Mouse (Mus musculus) liver, adult 2 months (tissue): Measurements from ENCODE around the gene Hist1h2ab. TPM values are rescaled to one million over a fixed set of nuclear protein-coding genes. Genes with fewer than 3 reads are reported as not detected.
A peak's percentile ranks its signal among the peaks of the same experiment; 100 is the strongest.
"Not testable (repeated sequence)": the region's sequence is repeated elsewhere in the genome, so short reads cannot be mapped to it uniquely, and the experiment has no call there.

Source experiments
- DNase-seq: peaks from one replicate; pipeline ENCODE4 v3.0.0-alpha.2; 2011; ENCODE audit warnings: low read depth, low spot score; ENCODE audit errors: extremely low read depth
- H3K27ac ChIP-seq: fragments of 200-500 bp; replicated peaks from 2 replicates; pipeline ENCODE4 v1.5.1; 2012; ENCODE audit warnings: low read depth, mild to moderate bottlenecking, control low read depth, inconsistent platforms, low read length; ENCODE audit not compliant: insufficient read depth
- H3K27me3 ChIP-seq: fragments of 200-500 bp; 2 replicates; pipeline ENCODE4 v1.6.1; 2012; ENCODE audit warnings: mild to moderate bottlenecking, moderate library complexity, low read length, inconsistent platforms; ENCODE audit not compliant: control insufficient read depth, insufficient read depth
- H3K36me3 ChIP-seq: fragments of 200-500 bp; 2 replicates; pipeline ENCODE4 v1.6.1; 2012; ENCODE audit warnings: low read length, inconsistent platforms; ENCODE audit not compliant: control insufficient read depth, insufficient read depth
- H3K4me1 ChIP-seq: fragments of 200-500 bp; 2 replicates; pipeline ENCODE4 v1.6.1; 2011; ENCODE audit warnings: low read length; ENCODE audit not compliant: control insufficient read depth, insufficient read depth
- H3K4me3 ChIP-seq: fragments of 200-500 bp; 2 replicates; pipeline ENCODE4 v1.5.1; 2011; ENCODE audit warnings: low read depth, mild to moderate bottlenecking, control low read depth, low read length, moderate library complexity; ENCODE audit not compliant: insufficient read depth
- H3K79me2 ChIP-seq: fragments of 200-500 bp; 2 replicates; pipeline ENCODE4 v1.6.1; 2012; ENCODE audit warnings: inconsistent platforms, mild to moderate bottlenecking, low read length, moderate library complexity; ENCODE audit not compliant: control insufficient read depth, insufficient read depth
- H3K9ac ChIP-seq: fragments of 200-500 bp; 2 replicates; pipeline ENCODE4 v1.6.1; 2012; ENCODE audit warnings: low read depth, mild to moderate bottlenecking, control low read depth, inconsistent platforms, low read length
- CTCF ChIP-seq: fragments of 200-500 bp; IDR thresholded peaks from 2 replicates; pipeline ENCODE4 v1.5.1; 2011; ENCODE audit warnings: low read depth, low read length, control low read depth
- POLR2A ChIP-seq: fragments of 200-500 bp; IDR thresholded peaks from 2 replicates; pipeline ENCODE4 v1.6.1; 2011; ENCODE audit warnings: low read length, control low read depth; ENCODE audit not compliant: insufficient read depth; ENCODE audit errors: extremely low read depth
- WGBS: fragments of 180-500 bp; shearing (Covaris S2); methylation state at CpG from one replicate; pipeline ENCODE4 v1.1.7; 2018; 5-methylcytosine and 5-hydroxymethylcytosine counted together
- polyA plus RNA-seq: library from polyadenylated mRNA; depleted of rRNA; stranded (reverse); fragments of >200 nt; gene quantifications from 2 replicates; pipeline ENCODE4 v1.2.3, GENCODE M21; 2012
- total RNA-seq: library from RNA; depleted of rRNA; stranded (reverse); fragments of >200 nt; gene quantifications from 2 replicates; pipeline ENCODE4 v1.2.3, GENCODE M21; 2014

The Hist1h2ab gene
- total and polyA plus RNA-seq, 2 experiments: 1.0 to 19.4 TPM

DNA sequence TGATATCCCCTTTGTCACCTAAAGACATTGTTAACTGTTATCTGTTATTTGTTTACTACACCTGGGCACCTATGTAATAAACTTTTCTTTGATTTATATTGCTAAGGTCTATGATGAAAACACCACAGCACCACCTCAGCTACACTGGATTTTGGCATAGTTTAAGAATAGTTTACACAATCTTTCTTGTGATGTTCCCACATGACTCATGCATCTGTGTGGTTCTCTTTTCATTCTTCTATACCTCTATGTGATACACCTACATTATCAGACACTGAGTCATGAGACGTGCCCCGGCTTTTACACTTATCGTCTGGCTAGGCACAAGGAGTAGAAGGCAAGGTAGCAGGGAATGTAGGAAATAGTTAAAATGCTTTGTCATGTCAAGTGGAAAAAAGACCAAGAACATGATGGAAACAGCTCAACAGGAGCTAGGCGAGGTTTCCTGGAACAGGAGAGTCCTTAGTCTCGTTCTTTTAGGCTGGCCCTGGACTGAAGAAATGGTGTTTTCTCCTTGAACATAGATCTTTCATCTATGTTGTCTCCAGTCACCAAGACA is 1.3 kb upstream of the Hist1h2ab start:
- DNase-seq: no peak
- 98% methylated on average over 5 of the region's 5 CpGs for WGBS
- Histone ChIP-seq H3K9ac (no peak overlapping the region), H3K4me1 (peaks cover 11% of the 10 kb centered on the region), H3K4me3 (no peak overlapping the region), H3K79me2 (no peaks in the 10 kb centered on the region), H3K27me3 (no peaks in the 10 kb centered on the region), H3K36me3 (no peaks in the 10 kb centered on the region), H3K27ac (no peak overlapping the region)
- TF ChIP-seq CTCF (no peak), POLR2A (no peak)

DNA sequence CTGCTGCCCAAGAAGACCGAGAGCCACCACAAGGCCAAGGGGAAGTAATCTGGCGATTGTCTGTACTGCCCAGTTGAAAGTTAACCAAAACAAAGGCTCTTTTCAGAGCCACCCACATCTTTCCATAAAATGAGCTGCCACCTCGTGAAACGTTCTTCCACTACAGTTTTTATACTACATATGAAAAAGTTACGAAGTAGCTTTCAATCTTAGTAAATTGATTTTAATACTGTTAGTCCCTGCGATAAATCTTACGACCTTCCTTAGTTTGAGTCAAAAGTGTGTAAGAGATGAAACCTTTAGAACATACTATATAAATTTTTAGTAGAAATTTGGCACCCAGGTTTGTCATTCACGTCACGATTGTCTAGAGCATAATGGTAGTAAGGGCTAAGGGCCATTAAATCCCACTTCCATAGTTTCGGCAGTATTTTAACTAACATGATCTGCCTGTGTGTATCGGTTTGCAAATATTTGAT is 591 bp downstream of the Hist1h2ab start:
- no peaks in the 10 kb centered on the region for H3K36me3 ChIP-seq
- no peak for DNase-seq
- TF ChIP-seq CTCF (no peak), POLR2A (no peak)
- 4% methylated on average over 11 of the region's 11 CpGs for WGBS
- H3K27me3 ChIP-seq: no peaks in the 10 kb centered on the region
- H3K9ac ChIP-seq: 0 out of 2 replicates have a peak overlapping the region, but pooled peaks have one; percentile 41
- peak overlapping the region; percentile 67; the same call in 1 of the 2 replicates for H3K27ac ChIP-seq
- H3K79me2 ChIP-seq: no peaks in the 10 kb centered on the region
- H3K4me3 ChIP-seq: peak overlapping the region; percentile 34; the same call in 1 of the 2 replicates
- H3K4me1 ChIP-seq: peaks cover 4% of the 10 kb centered on the region

DNA sequence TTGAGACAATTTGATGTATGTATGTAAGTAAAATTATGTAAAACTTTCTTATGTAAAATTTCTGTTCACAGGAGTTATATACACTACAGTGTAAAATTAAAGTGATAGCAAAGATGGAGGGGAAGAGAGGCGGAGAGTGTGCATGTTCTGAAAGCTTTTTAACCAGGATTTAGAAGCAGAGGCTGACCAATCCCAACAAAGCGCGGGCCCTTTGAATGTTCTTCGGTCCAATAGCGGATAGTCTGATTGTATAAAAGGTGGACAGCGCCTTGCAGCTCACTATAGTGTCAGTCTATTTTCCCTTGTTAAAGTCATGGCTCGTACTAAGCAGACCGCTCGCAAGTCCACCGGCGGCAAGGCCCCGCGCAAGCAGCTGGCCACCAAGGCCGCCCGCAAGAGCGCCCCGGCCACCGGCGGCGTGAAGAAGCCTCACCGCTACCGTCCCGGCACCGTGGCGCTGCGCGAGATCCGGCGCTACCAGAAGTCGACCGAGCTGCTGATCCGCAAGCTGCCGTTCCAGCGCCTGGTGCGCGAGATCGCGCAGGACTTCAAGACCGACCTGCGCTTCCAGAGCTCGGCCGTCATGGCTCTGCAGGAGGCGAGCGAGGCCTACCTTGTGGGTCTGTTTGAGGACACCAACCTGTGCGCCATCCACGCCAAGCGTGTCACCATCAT is 1.3 kb downstream of the Hist1h2ab start, which contains the start of gene Hist1h3b:
TSS of gene Hist1h3b (plus strand) at position 201 of the 675 bp plus-strand sequence.
- H3K27me3 ChIP-seq, H3K79me2 ChIP-seq, H3K4me1 ChIP-seq, H3K36me3 ChIP-seq: not testable (repeated sequence)
- Histone ChIP-seq H3K9ac (peak within 1 kb of the TSS; percentile 77), H3K27ac (peak within 1 kb of the TSS; percentile 96), H3K4me3 (peak within 1 kb of the TSS; percentile 67; the same call in 1 of the 2 replicates)
- DNase-seq: peak; percentile 86
- WGBS: 3% methylated on average over 20 of the region's 47 CpGs

DNA sequence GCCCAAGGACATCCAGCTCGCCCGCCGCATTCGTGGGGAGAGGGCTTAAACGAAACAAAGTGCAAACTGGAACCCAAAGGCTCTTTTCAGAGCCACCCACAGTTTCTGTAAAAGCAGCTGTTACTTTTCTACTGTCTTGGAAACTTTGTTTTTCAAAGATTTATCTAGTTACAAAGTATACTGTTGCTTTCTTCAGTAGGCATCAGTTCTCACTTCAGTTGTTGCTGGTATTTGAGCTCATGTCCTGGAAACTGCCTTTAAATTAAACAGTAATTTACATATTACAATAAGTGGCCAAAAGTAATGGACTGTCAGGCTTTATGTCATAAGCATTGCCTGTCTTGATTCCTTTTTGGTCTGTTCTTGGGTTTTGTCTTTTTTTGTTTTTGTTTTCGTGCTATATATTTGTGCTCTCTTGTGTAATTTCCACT is 1.8 kb downstream of the Hist1h2ab start:
- Histone ChIP-seq H3K36me3 (no peaks in the 10 kb centered on the region), H3K79me2 (no peaks in the 10 kb centered on the region), H3K27ac (no peak overlapping the region), H3K4me3 (no peak overlapping the region), H3K4me1 (peaks cover 4% of the 10 kb centered on the region), H3K27me3 (no peaks in the 10 kb centered on the region), H3K9ac (no peak overlapping the region)
- TF ChIP-seq POLR2A (no peak), CTCF (no peak)
- WGBS: 15% methylated on average over 6 of the region's 6 CpGs
- DNase-seq: no peak

DNA sequence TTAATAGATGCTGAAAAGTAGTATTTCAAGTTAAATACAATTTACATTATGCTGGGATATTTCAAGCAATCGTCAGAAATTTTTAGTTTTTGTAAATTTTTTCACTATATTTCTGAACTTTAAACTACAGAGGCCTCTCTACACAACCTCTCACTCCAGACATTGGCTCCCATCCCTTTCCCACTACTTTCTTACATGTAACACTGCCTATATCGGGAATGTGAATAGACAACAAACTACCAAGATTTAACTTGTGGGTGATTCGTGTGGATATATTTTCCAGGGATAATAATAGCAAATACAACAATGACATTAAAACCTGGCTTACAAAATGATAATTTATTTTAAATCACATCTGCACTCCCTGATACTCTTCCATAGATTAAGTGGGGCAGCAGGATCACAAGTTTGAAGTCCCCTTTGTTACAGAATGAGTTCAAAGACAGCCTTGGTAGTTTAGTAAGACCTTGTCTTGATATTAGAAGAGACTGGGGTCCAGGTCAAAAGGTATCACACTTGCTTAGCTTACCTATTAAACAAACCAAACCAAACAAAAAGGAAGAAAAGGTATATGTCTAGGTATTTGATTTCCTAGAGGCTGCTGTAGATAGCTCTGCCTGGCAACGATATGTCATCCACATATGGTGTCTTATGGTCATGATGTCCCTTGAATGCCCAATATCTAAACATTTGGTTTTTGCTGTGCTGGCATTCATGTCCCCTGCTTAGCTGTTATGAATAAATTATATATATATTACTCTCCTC is 2.6 kb downstream of the Hist1h2ab start:
- H3K27ac ChIP-seq: no peak overlapping the region
- WGBS: 66% methylated on average over 4 of the region's 4 CpGs
- H3K9ac ChIP-seq: no peak overlapping the region

More for the DNA sequence above, 2.6 kb downstream of the Hist1h2ab start:
- Histone ChIP-seq H3K4me3 (no peak overlapping the region), H3K79me2 (no peaks in the 10 kb centered on the region), H3K4me1 (peaks cover 4% of the 10 kb centered on the region), H3K36me3 (no peaks in the 10 kb centered on the region), H3K27me3 (no peaks in the 10 kb centered on the region)
- no peak for TF ChIP-seq POLR2A
- no peak for TF ChIP-seq CTCF
- no peak for DNase-seq
